Mouse (Mus musculus): Measurements from ENCODE around the gene Tent4a. TPM values are rescaled to one million over a fixed set of nuclear protein-coding genes. Genes with fewer than 3 reads are reported as not detected.

Gene Tent4a
- polyA plus RNA-seq, 1 experiment from 2014 or later = 5.1 TPM

DNA sequence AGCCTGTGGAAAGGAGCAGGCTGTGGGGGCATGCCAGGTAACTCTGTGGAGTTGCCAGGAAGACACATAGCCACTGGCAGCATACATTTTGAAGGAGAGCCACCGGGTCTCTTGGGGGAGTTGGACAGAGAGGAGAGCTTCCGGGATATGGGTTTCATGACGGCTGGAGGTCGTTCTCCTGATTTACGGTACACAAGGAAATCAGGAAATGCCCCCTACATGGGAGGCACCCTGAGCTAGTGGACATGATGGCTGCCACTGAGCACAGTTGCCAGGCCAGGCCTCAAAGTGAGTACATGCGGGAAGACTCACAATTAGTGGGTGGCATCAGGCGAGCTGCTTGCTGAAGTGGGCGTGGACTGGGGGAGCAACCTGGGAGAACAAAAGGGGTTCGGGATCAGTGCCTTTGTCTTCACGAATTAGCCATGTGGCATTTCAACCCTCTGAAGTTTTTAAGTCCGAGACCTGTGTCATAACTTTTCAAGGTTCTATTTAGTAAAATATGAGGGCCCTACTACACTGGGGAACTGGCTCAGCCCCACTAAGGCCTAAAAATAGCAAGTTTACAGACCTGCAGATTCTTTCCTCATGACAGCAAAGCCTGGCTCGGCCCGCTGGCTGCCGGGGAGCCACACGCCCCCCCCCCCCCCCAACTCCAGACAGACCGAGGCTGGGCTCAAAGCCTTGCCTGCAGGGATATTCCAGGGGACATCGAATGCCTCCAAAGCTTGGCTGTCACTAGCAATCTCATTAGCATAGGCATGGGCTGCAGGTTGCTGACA is 8.3 kb upstream of the Tent4a start:
- Histone ChIP-seq H3K4me3 (replicated peaks) (no peak overlapping the region), H3K9ac (no peak overlapping the region), H3K36me3 (no peaks in the 10 kb centered on the region), H3K9me3 (no peaks in the 10 kb centered on the region), H3K27me3 (replicated peaks) (no peaks in the 10 kb centered on the region), H3K4me2 (peak overlapping the region; percentile 32), H3K4me1 (peaks cover 19% of the 10 kb centered on the region), H3K27ac (peak overlapping the region; percentile 41)
- WGBS = 35% methylated on average over 17 of the region's 17 CpGs
- 0 out of 2 replicates have a peak, but pooled peaks have one; percentile 25 for ATAC-seq (ENCODE audit: insufficient read depth, low FRiP score, low read depth)

DNA sequence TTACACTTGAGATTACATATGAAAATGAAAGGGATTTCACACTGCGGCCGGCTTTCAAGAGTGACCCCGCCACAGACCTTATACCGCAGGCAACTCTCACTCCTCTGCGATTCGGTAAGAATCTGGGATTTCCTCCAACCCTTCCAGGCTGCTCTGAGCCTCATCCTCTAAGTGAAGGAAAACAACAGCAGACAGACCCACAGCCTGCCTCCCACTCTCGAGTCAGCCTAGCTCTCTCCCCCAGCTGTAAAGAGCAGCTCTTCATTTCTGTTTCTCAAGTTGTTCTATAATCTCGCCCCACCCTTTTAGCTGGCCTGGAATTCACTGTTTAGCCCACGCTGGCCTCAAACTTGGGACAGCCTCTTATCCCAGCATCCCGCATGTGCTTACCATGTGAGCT is 7.4 kb upstream of the Tent4a start:
- ATAC-seq (ENCODE audit: insufficient read depth, low FRiP score, low read depth) = peak; percentile 23; the same call in 1 of the 2 replicates

DNA sequence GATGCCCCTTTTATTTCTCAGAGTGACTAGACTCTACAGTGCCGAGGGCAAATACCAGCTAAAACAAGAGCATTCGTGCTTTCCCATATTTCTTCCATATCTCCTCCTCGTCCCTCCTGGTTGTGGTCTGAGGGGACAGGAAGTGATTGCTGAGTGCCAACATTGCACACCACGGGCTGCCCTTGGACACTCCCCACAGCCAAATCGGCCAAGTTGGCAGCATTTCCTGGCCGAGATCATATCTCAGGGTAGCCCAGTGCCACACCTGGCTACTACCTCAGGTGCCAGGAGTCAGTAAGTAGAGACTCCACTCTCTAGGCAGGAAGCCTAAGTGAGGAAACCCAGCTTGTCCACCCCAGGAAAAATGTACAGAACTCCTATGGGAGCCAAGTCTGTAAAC is 6.8 kb upstream of the Tent4a start:
- Histone ChIP-seq H3K4me2 (0 out of 2 replicates have a peak overlapping the region, but pooled peaks have one; percentile 1), H3K4me1 (peaks cover 22% of the 10 kb centered on the region), H3K27ac (peak overlapping the region; percentile 64; the same call in 1 of the 2 replicates), H3K4me3 (replicated peaks) (no peak overlapping the region), H3K27me3 (replicated peaks) (no peaks in the 10 kb centered on the region), H3K36me3 (no peaks in the 10 kb centered on the region), H3K9ac (no peak overlapping the region), H3K9me3 (no peaks in the 10 kb centered on the region)
- ATAC-seq (ENCODE audit: insufficient read depth, low FRiP score, low read depth) = no peak
- WGBS = 63% methylated on average over 6 of the region's 6 CpGs

More for the DNA sequence above, 7.4 kb upstream of the Tent4a start:
- Histone ChIP-seq H3K9me3 (no peaks in the 10 kb centered on the region), H3K4me3 (replicated peaks) (no peak overlapping the region), H3K4me2 (0 out of 2 replicates have a peak overlapping the region, but pooled peaks have one; percentile 1), H3K9ac (no peak overlapping the region), H3K27ac (peak overlapping the region; percentile 41), H3K4me1 (peaks cover 19% of the 10 kb centered on the region), H3K27me3 (replicated peaks) (no peaks in the 10 kb centered on the region), H3K36me3 (no peaks in the 10 kb centered on the region)
- WGBS = 42% methylated on average over 10 of the region's 10 CpGs

DNA sequence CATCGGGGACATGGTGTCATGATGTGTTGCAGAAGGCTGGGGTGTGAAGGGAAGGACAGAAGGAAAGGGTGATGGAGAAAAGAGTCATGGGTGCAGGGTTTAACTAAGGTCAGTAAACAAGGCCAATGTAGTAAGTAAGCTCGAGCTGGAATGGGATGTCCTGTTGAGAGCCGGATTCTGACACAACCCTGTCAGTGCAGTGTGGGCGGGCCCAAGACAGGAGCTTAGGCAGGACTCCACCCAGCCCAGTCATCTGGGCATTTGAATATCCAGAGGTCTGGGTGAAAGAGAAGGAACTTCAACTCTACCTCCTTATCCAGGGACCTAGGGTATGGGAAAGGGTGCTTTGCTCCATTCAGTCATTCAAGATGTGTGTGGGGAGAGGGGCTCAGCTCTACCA is 3.9 kb upstream of the Tent4a start:
- H3K4me2 ChIP-seq = no peak overlapping the region
- no peak overlapping the region for H3K4me3 ChIP-seq (replicated peaks)
- H3K27me3 ChIP-seq (replicated peaks) = no peaks in the 10 kb centered on the region
- H3K27ac ChIP-seq = no peak overlapping the region
- no peaks in the 10 kb centered on the region for H3K9me3 ChIP-seq
- H3K36me3 ChIP-seq = no peaks in the 10 kb centered on the region
- 34% methylated on average over 4 of the region's 4 CpGs for WGBS
- H3K9ac ChIP-seq = no peak overlapping the region
- peaks cover 26% of the 10 kb centered on the region for H3K4me1 ChIP-seq
- ATAC-seq (ENCODE audit: insufficient read depth, low FRiP score, low read depth) = no peak

DNA sequence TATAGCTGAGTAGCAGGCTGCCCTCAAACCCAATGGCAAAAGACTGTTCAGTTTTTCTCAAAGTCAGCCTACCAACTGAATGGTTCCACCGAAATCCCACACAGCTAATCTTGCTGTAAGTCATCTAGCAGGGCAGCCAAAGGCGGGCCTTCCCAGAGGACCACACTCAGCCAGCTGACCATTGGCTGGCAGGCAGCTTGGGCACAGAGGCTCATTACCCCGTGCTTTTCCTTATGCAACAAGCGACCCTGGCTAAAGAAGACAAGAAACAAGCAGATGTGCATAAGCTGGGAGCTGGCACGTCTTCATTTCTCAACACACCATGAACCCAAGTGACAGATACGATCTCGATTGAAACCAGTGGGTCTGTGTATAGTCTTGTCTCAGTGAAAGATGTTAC is 2.9 kb upstream of the Tent4a start:
- 77% methylated on average over 7 of the region's 7 CpGs for WGBS
- Histone ChIP-seq H3K27ac (no peak overlapping the region), H3K9me3 (no peaks in the 10 kb centered on the region), H3K4me1 (peaks cover 24% of the 10 kb centered on the region), H3K4me2 (no peak overlapping the region), H3K27me3 (replicated peaks) (no peaks in the 10 kb centered on the region), H3K9ac (no peak overlapping the region), H3K36me3 (no peaks in the 10 kb centered on the region), H3K4me3 (replicated peaks) (no peak overlapping the region)
- no peak for ATAC-seq (ENCODE audit: insufficient read depth, low FRiP score, low read depth)

DNA sequence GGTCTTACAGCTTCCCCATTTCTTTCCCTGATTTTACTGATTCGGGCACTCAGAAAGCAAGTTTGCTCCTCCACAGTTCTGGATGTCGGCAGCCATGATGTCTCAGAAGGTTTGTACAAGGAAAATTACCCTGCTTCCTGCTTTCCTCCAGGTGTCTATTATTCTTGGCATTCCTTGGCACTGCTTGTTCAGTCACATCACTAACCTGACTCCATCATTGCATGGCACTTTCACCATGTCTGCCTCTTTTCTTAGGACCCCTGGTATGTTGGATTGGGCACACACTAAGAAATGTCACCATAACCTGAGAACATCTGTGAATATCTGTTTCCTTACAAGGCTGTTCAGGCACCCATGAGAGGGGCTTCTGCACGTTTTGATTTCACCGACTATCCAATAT is 1.6 kb upstream of the Tent4a start:
- Histone ChIP-seq H3K4me2 (peak overlapping the region; percentile 83), H3K27ac (peak overlapping the region; percentile 94; the same call in 1 of the 2 replicates), H3K36me3 (no peaks in the 10 kb centered on the region), H3K27me3 (replicated peaks) (no peaks in the 10 kb centered on the region), H3K9ac (no peak overlapping the region), H3K9me3 (no peaks in the 10 kb centered on the region), H3K4me1 (peaks cover 31% of the 10 kb centered on the region), H3K4me3 (replicated peaks) (peak overlapping the region; percentile 78; the same call in 1 of the 2 replicates)
- 75% methylated on average over 4 of the region's 4 CpGs for WGBS
- no peak for ATAC-seq (ENCODE audit: insufficient read depth, low FRiP score, low read depth)

DNA sequence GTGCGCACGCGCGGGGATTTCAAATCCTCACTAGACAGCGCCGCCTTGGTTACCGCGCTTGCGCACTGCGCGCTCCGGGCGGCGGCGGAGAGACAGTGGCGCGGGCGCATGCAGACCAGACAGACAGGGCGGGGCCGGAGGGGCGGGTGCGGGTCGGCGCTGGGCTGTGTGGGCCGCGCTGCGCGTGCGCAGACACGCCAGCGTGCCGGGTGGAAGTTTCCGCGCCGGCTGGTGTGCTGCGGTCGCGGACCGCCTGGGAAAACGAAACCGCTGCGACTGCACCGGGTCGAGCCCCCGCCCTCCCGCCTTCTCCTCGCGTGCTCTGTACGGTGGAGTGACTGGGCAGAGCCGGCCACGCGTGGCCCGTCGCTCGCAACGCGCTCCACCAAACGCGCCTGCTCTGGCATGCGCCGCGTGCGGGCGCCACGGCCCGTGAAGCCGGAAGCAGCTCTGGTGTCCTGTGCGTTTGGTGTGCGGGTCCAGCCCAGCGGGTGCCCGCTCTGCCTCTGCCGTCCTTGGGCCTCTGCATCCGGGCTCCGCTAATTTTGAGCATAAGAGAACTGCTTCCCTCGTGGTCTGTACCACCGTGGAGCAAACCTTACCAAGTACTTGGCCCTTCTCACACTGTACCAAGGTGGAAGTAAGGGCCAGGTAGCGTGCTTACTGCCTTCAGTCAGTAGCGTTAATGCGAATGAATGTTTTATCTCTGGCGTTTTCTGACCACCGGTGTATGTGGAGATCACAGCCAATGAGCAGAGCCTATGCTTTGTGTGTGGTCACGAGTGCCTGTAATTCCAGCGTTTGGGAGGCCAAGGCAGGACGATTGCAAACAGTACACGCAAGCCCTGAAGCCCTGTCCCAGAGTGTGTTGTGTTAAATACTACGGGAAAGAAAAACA is 486 bp upstream of the Tent4a start:
- ATAC-seq (ENCODE audit: insufficient read depth, low FRiP score, low read depth) = peak; percentile 94
- Histone ChIP-seq H3K4me2 (peak overlapping the region; percentile 83), H3K36me3 (no peaks in the 10 kb centered on the region), H3K27me3 (replicated peaks) (no peaks in the 10 kb centered on the region), H3K27ac (peak overlapping the region; percentile 94), H3K4me3 (replicated peaks) (peak overlapping the region; percentile 78), H3K9ac (peak overlapping the region; percentile 85), H3K9me3 (no peaks in the 10 kb centered on the region), H3K4me1 (peaks cover 35% of the 10 kb centered on the region)
- WGBS = under 1% methylated on average over 74 of the region's 86 CpGs

DNA sequence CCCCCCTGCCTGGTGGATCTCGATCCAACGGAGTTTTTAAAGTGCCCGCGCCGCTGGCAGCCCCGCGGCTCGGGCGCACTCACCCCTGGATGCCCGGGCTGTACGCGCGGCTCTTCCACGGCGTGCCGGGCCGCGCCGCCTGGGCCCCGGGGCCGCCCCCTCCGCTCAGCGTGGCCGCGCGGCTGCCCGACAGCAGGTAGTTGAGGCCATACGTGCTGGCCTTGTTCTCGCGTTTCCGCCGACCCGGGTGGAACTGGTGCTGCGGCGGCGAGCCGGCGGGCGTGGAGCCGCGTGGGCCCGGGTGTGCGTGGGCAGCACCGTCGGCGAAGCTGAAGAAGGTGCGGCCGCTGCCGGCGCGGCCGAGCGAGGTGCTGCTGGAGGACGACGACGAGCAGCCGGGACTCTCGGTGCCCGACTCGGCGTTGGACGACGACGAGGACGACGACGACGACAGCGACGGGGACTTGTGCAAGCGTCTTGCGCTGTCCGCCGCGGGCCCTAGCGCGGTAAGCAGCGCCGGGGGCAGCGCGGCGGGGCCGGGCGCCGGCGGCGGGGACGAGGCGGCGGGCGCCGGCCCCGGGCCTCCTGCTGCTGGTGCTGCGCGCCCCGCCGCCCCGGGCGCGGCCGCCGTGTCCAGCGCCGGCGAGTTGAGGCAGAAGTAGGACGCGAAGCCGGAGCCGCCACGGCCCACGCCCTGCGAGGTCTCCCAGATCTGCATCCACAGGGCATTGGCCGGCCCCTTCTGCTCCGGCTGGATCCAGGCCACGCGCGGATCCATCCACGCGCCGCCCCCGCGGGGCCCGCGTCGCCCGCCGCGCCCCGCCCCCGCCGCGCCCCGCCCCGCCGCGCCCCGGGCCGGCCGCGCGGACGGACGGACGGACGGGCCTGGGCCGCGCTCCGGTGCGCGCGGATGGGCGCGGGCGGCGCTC is 748 bp downstream of the Tent4a start, which contains the start of gene Nsun2:
Nsun2 (plus strand) TSS at position 342 of the 929 bp plus-strand sequence.
- Histone ChIP-seq H3K27me3 (replicated peaks) (no peaks in the 10 kb centered on the region), H3K9ac (peak within 1 kb of the TSS; percentile 71), H3K9me3 (no peaks in the 10 kb centered on the region), H3K4me1 (peaks cover 35% of the 10 kb centered on the region), H3K4me3 (replicated peaks) (peak within 1 kb of the TSS; percentile 78), H3K27ac (peak within 1 kb of the TSS; percentile 93), H3K4me2 (peak within 1 kb of the TSS; percentile 83), H3K36me3 (no peaks in the 10 kb centered on the region)
- ATAC-seq (ENCODE audit: insufficient read depth, low FRiP score, low read depth) = no peak; the same call in 1 of the 2 replicates
- under 1% methylated on average over 119 of the region's 155 CpGs for WGBS

DNA sequence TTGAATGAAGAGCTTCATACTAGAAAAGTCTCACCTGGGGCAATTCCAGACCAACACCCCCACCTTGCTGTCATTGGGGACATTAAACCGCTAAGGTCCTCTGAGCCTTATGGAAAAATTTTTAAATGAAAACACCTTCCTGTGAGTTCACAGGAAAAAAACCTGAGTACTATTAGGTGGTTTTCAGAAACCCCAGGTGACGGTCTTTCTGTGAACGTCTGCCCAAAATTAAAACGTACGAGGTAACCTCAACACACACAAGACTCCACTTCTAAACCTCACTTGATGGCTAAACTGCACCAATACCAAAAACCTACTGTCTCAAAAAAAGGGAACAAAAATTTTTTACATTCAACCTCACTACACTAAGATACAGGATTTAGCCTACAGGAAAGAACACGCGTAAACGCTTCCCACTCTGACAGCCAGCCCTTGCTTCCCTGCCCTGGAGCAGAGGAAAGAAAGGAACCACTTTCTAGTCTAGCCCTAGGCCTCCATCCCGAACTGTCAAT is 1.5 kb downstream of the Tent4a start:
- peak overlapping the region; percentile 71 for H3K9ac ChIP-seq
- peak overlapping the region; percentile 78 for H3K4me3 ChIP-seq (replicated peaks)
- no peaks in the 10 kb centered on the region for H3K36me3 ChIP-seq
- WGBS = 2% methylated on average over 9 of the region's 9 CpGs
- H3K4me2 ChIP-seq = peak overlapping the region; percentile 83
- H3K27ac ChIP-seq = peak overlapping the region; percentile 93
- no peak for ATAC-seq (ENCODE audit: insufficient read depth, low FRiP score, low read depth)
- H3K9me3 ChIP-seq = no peaks in the 10 kb centered on the region
- H3K27me3 ChIP-seq (replicated peaks) = no peaks in the 10 kb centered on the region
- peaks cover 32% of the 10 kb centered on the region for H3K4me1 ChIP-seq

DNA sequence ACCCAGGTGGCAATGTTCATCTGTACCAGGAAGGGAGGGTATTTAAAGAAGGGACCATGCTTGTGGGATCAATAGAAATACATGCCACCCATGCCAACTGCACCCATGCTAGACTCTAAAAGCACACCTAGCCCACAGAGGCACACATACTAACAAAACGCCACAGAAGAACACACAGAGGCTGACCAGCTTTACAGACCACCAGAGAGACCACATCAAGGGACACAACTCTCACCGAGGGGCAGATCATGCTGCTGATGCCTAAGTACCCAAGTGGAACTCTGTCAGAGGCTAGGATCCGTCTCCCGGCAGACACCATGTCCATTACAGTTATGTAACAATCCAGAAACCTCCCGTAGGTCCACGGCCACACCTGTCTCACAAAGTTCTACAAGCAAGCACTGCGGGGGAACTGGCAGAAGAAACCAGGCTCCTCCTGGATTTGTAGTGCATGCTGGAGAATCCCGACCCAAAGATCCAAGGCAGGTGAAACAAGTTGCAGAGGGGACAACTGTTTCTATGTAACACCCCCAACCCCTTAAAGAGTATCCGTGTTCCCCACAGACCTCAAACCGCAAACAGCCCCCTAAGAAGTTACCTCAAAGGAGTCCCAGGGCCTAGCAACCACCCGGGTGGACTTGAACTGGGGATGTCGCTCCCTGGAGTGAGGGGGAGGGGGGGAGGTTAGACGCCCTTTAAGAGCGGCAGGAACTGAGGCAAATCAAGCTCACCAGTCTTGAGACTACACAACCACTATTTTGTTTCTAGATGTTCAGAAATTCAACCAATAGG is 2.1 kb downstream of the Tent4a start:
- Histone ChIP-seq H3K4me3 (replicated peaks) (peak overlapping the region; percentile 78), H3K4me1 (peaks cover 32% of the 10 kb centered on the region), H3K36me3 (no peaks in the 10 kb centered on the region), H3K4me2 (peak overlapping the region; percentile 83), H3K9me3 (no peaks in the 10 kb centered on the region), H3K27me3 (replicated peaks) (no peaks in the 10 kb centered on the region), H3K9ac (peak overlapping the region; percentile 22; the same call in 1 of the 2 replicates), H3K27ac (no peak overlapping the region)
- ATAC-seq (ENCODE audit: insufficient read depth, low FRiP score, low read depth) = no peak
- 14% methylated on average over 14 of the region's 14 CpGs for WGBS

Measured in stomach, embryonic 15.5 days (tissue).